Mouse (Mus musculus): ENCODE data around the gene Gramd4. TPM values are rescaled to one million over a fixed set of nuclear protein-coding genes. Genes with fewer than 3 reads are reported as not detected.
"Not testable (repeated sequence)": the region's sequence is repeated elsewhere in the genome, so short reads cannot be mapped to it uniquely, and the experiment has no call there.

Gene Gramd4
- polyA plus RNA-seq, 1 experiment from 2014 or later = 15.2 TPM

- no peaks in the 10 kb centered on the region for H3K9me3 ChIP-seq
- H3K4me1 ChIP-seq = peaks cover 15% of the 10 kb centered on the region; the same call in 1 of the 2 replicates
- H3K27me3 ChIP-seq (replicated peaks) = no peaks in the 10 kb centered on the region
- no peak overlapping the region for H3K27ac ChIP-seq
- ATAC-seq (ENCODE audit: insufficient read depth, low FRiP score, low read depth) = no peak
- no peak overlapping the region for H3K4me3 ChIP-seq (replicated peaks)
- no peak overlapping the region for H3K9ac ChIP-seq
- no peak overlapping the region for H3K4me2 ChIP-seq
- H3K36me3 ChIP-seq = no peaks in the 10 kb centered on the region
- 37% methylated on average over 16 of the region's 16 CpGs for WGBS
Measured at GRCm38 (mm10) chr15:86173136-86173985, 115.9 kb downstream of the Gramd4 start.

GRCm38 (mm10) chr15:86175253-86176050 lies 118.0 kb downstream of the Gramd4 start:
- peaks cover 8% of the 10 kb centered on the region; the same call in 1 of the 2 replicates for H3K4me1 ChIP-seq
- no peak overlapping the region for H3K4me2 ChIP-seq
- no peaks in the 10 kb centered on the region for H3K27me3 ChIP-seq (replicated peaks)

DNA sequence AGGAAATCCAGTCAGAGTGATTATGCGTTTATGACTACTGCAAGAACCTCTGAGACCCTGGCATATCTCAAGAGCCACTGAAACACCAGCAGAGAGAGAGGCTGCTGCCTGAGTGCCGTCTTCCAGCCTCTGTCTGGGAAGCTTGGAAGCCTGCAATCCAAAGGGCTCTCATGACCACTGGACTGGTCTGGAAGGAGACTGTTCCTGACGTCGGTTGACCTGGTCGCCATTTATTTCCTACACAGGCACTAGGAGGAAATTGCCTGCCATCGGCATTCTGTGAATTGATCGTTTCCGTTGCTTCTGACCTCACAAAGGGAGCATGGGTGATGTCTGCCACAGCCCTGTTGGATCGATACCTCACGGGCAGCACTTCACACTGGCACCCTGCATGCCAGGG lies 118.7 kb downstream of the Gramd4 start:
- no peaks in the 10 kb centered on the region for H3K9me3 ChIP-seq
- no peak overlapping the region for H3K9ac ChIP-seq
- 80% methylated on average over 10 of the region's 10 CpGs for WGBS
- peaks cover 8% of the 10 kb centered on the region; the same call in 1 of the 2 replicates for H3K4me1 ChIP-seq
- H3K27ac ChIP-seq = no peak overlapping the region
- no peak overlapping the region for H3K4me2 ChIP-seq
- no peak for ATAC-seq (ENCODE audit: insufficient read depth, low FRiP score, low read depth)
- no peaks in the 10 kb centered on the region for H3K36me3 ChIP-seq
- H3K27me3 ChIP-seq (replicated peaks) = no peaks in the 10 kb centered on the region
- H3K4me3 ChIP-seq (replicated peaks) = no peak overlapping the region

More at GRCm38 (mm10) chr15:86175253-86176050, 118.0 kb downstream of the Gramd4 start:
- Histone ChIP-seq H3K4me3 (replicated peaks) (no peak overlapping the region), H3K9ac (no peak overlapping the region), H3K36me3 (no peaks in the 10 kb centered on the region), H3K9me3 (no peaks in the 10 kb centered on the region), H3K27ac (no peak overlapping the region)
- ATAC-seq (ENCODE audit: insufficient read depth, low FRiP score, low read depth) = no peak
- 70% methylated on average over 3 of the region's 3 CpGs for WGBS

DNA sequence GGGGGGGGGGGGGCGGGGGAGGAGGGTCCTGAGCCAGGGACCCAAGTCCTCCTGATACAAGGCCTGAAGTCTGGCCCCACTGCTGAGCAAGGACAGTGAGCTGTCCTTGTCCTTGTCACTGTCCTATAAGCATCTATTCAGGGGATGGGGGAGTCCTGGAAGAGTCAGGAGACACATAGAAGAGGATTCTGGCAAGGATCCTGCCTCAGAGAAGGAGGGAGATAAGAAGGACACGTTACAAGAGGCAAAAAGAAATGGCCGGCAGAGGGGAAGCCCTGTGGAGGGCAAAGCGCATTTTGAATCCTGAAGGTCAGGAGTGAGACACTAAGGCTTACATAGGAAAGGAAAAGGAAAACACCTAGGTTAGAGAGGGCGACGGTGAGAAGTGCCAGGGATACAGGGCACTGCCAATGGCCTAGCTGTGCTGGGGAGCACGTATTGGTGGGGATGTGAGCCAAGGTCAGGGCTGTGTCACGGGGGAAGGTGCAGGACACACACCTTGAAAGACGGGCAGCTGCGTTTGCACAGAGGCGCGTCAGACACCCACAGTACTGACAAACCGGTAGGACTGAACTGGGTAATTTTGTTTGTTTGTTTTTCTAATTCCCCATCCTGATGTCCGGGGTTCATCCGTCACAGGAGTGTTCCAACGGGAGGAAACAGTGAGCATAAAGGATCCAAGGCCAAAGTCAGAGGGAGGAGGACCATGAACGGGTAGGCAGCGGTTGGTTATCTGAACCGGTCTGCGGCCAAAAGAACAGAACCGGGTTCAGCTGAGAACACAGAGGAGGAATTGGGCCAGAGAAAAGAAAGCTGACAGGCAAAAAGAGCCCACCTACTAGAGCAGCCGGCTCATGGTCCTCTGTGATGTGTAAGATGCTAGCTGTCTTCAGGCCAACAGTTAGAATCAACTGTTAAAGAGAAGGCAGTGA lies 119.5 kb downstream of the Gramd4 start:
- no peak overlapping the region for H3K9ac ChIP-seq
- no peaks in the 10 kb centered on the region for H3K36me3 ChIP-seq
- no peak overlapping the region for H3K4me2 ChIP-seq
- H3K4me3 ChIP-seq (replicated peaks) = no peak overlapping the region
- H3K9me3 ChIP-seq = no peaks in the 10 kb centered on the region
- no peak for ATAC-seq (ENCODE audit: insufficient read depth, low FRiP score, low read depth)
- H3K27ac ChIP-seq = no peak overlapping the region
- H3K4me1 ChIP-seq = peaks cover 12% of the 10 kb centered on the region; the same call in 1 of the 2 replicates
- H3K27me3 ChIP-seq (replicated peaks) = no peaks in the 10 kb centered on the region
- WGBS = 68% methylated on average over 22 of the region's 22 CpGs

DNA sequence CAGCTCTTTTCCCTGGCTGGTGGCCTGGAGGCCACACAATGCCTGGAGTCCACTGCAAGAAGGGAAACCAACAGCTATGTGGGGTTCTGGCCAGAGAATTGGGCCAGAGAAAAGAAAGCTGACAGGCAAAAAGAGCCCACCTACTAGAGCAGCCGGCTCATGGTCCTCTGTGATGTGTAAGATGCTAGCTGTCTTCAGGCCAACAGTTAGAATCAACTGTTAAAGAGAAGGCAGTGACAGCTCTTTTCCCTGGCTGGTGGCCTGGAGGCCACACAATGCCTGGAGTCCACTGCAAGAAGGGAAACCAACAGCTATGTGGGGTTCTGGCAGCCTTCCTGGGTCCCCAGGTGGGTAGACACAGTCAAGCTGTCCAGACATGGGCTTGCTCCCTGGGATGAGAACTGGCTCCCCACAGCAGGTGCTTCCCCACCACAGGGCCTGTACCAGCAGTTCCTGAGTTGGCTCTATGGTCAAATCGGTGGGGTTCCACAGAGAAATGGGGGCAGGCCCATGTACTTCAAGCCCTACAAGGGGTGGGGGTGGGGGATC lies 120.3 kb downstream of the Gramd4 start:
- not testable (repeated sequence) for H3K4me3 ChIP-seq (replicated peaks); H3K9ac ChIP-seq; H3K27ac ChIP-seq; H3K36me3 ChIP-seq; ATAC-seq (ENCODE audit: insufficient read depth, low FRiP score, low read depth); H3K4me2 ChIP-seq; H3K9me3 ChIP-seq; H3K27me3 ChIP-seq (replicated peaks)
- H3K4me1 ChIP-seq = peaks cover 19% of the 10 kb centered on the region
- 75% methylated on average over 2 of the region's 2 CpGs for WGBS

DNA sequence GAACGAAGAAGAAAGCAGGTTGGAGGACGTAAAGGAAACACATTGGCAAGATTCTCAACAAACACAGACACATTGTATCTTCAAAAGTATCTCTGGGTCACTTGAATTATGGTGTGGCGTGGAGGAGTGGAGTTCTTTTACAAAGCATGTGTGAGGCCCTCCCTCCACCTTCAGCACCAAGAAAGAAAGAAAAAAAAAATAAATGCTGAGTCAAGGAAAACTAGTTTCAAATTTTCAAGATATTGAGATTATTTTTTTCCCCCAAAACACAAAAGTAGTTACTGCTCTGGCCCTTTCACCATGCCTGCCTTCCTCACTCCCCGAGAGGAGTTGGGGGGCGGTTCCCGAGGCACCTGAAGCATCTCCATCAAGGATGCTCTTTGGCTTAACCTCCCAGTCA lies 121.1 kb downstream of the Gramd4 start:
- Histone ChIP-seq H3K27ac (no peak overlapping the region), H3K9me3 (no peaks in the 10 kb centered on the region), H3K4me3 (replicated peaks) (no peak overlapping the region), H3K4me1 (peaks cover 18% of the 10 kb centered on the region), H3K27me3 (replicated peaks) (no peaks in the 10 kb centered on the region), H3K4me2 (no peak overlapping the region), H3K9ac (no peak overlapping the region), H3K36me3 (no peaks in the 10 kb centered on the region)
- 87% methylated on average over 6 of the region's 6 CpGs for WGBS
- ATAC-seq (ENCODE audit: insufficient read depth, low FRiP score, low read depth) = no peak

DNA sequence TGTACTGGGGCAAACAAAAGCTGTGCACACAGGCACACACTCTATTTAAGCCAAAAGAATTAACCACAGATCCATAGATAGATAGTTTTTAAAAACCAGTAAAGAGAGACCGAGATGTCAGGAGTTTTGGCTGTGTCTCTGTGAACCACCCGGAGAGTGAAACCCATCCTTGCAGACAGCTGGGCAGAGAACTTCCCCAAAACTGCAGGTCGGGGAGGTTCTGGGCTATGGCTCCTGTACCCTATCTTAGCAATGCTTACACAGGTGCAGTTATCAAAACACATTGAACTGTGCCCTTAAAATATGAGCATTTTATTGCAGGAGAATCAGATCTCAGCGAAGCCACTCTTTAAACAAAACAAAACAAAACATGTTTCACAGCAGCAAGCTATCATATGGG lies 122.9 kb downstream of the Gramd4 start:
- H3K27ac ChIP-seq = no peak overlapping the region
- no peak overlapping the region for H3K4me2 ChIP-seq
- 60% methylated on average over 4 of the region's 4 CpGs for WGBS
- no peaks in the 10 kb centered on the region for H3K27me3 ChIP-seq (replicated peaks)
- no peak overlapping the region for H3K4me3 ChIP-seq (replicated peaks)
- H3K36me3 ChIP-seq = no peaks in the 10 kb centered on the region
- no peak overlapping the region for H3K9ac ChIP-seq
- ATAC-seq (ENCODE audit: insufficient read depth, low FRiP score, low read depth) = no peak
- peaks cover 19% of the 10 kb centered on the region for H3K4me1 ChIP-seq
- no peaks in the 10 kb centered on the region for H3K9me3 ChIP-seq

- not testable (repeated sequence) for H3K27ac ChIP-seq; H3K27me3 ChIP-seq (replicated peaks); H3K4me3 ChIP-seq (replicated peaks); H3K4me2 ChIP-seq; H3K9ac ChIP-seq; H3K36me3 ChIP-seq; ATAC-seq (ENCODE audit: insufficient read depth, low FRiP score, low read depth); H3K9me3 ChIP-seq
- 92% methylated on average over 3 of the region's 3 CpGs for WGBS
- H3K4me1 ChIP-seq = peaks cover 24% of the 10 kb centered on the region
Measured at GRCm38 (mm10) chr15:86181321-86181720, 123.8 kb downstream of the Gramd4 start.

DNA sequence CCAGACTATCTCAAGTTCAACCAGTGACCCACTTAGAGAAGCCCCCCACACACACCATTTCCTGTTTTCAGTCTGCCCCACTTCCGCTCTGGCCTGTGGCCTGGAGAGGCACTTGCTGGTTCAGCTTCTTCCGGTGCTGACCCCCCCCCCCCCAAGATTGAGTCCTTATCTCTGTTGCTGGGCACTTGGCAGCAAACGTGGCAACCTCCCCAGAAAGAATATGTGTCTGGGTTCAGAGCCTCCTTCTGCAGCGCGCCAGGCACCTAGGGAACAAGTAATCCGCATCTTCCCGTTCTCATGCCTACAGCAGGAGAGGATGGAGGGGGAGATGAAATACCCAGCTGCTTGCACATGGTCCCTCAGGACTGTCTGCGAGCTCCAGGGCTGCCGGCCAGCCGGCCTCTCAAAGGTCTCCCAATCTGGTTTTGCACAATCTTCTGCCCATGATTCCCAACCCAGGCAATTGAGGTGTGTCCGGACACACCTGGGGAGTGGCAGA lies 124.5 kb downstream of the Gramd4 start:
- no peaks in the 10 kb centered on the region for H3K27me3 ChIP-seq (replicated peaks)
- no peak overlapping the region for H3K9ac ChIP-seq
- no peak overlapping the region for H3K4me3 ChIP-seq (replicated peaks)
- H3K4me2 ChIP-seq = peak overlapping the region; percentile 33; the same call in 1 of the 2 replicates
- H3K36me3 ChIP-seq = no peaks in the 10 kb centered on the region
- H3K9me3 ChIP-seq = no peaks in the 10 kb centered on the region
- 0 out of 2 replicates have a peak, but pooled peaks have one; percentile 16 for ATAC-seq (ENCODE audit: insufficient read depth, low FRiP score, low read depth)
- H3K27ac ChIP-seq = peak overlapping the region; percentile 40; the same call in 1 of the 2 replicates
- 31% methylated on average over 11 of the region's 11 CpGs for WGBS
- H3K4me1 ChIP-seq = peaks cover 27% of the 10 kb centered on the region

DNA sequence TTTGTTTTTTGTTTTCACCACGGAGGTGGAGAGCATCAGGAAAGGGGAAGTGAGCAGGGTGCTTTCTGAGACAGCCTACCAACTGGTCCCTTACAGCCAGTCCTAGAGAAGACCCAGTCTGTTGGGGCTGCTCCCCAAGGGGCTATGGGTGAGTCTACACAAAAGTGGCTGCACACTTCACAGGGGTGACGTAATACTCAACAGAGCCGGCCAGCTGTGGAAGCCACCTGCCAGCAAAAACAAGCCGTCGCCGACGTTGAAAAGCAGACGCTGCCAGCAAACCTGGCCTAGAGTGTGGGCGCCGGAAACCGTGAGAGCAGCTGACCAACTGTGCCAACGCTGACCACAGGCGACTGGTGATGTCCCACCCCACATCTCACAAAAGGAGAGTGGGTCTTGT lies 125.2 kb downstream of the Gramd4 start:
- peaks cover 27% of the 10 kb centered on the region for H3K4me1 ChIP-seq
- no peaks in the 10 kb centered on the region for H3K36me3 ChIP-seq
- no peaks in the 10 kb centered on the region for H3K9me3 ChIP-seq
- H3K9ac ChIP-seq = no peak overlapping the region
- no peak overlapping the region for H3K4me3 ChIP-seq (replicated peaks)
- no peak for ATAC-seq (ENCODE audit: insufficient read depth, low FRiP score, low read depth)
- H3K4me2 ChIP-seq = peak overlapping the region; percentile 33
- no peaks in the 10 kb centered on the region for H3K27me3 ChIP-seq (replicated peaks)
- WGBS = 52% methylated on average over 13 of the region's 13 CpGs
- peak overlapping the region; percentile 40 for H3K27ac ChIP-seq

GRCm38 (mm10) chr15:86183484-86183883 lies 126.0 kb downstream of the Gramd4 start:
- Histone ChIP-seq H3K36me3 (no peaks in the 10 kb centered on the region), H3K4me2 (no peak overlapping the region), H3K9me3 (no peaks in the 10 kb centered on the region), H3K27ac (no peak overlapping the region), H3K9ac (no peak overlapping the region), H3K4me1 (peaks cover 28% of the 10 kb centered on the region), H3K4me3 (replicated peaks) (no peak overlapping the region), H3K27me3 (replicated peaks) (no peaks in the 10 kb centered on the region)
- WGBS = 90% methylated on average over 8 of the region's 8 CpGs
- no peak for ATAC-seq (ENCODE audit: insufficient read depth, low FRiP score, low read depth)
